In genomic region chr7:136047364-136047945, GRCm38 (mm10) we compare ENCODE assay signal across 8 mouse cellular contexts.
DNase-seq lines count a peak whose midpoint lies in the region; ATAC-seq and TF ChIP-seq lines count a peak whose summit lies in the region.
"Had no signal": no experiment of that assay in that cellular context is flagged by ENCODE, and none has a peak within 500 bp of the region (broad histone marks: within the 10 kb centered on the region; RNA-seq: fewer than 3 reads in every experiment).

No protein-coding gene starts in this region.

- no peaks in the 10 kb centered on the region for H3K27me3 ChIP-seq in forebrain, embryonic 15.5 days
- peaks cover 23% of the 10 kb centered on the region for H3K27me3 ChIP-seq in limb, embryonic 13.5 days
- H3K27me3 ChIP-seq: megakaryocyte, embryonic 14.5 days had no signal

- no peak for DNase-seq in left cerebral cortex, adult 2 months (ENCODE audit: extremely low spot score in 1 of 2, low spot score in 2 of 2)
- no peak for DNase-seq in left cerebral cortex, adult 9 months (ENCODE audit: low spot score in 2 of 2)
- peak; percentile 88 for DNase-seq in retina, postnatal 1 day
- DNase-seq in adrenal gland, postnatal 14 days: no peak

- 9% methylated on average over 7 of the region's 7 CpGs for WGBS in forebrain, embryonic 15.5 days
- WGBS in limb, embryonic 13.5 days: 51% methylated on average over 7 of the region's 7 CpGs

- H3K4me3 ChIP-seq in left cerebral cortex, adult 2 months: no peak overlapping the region
- H3K4me3 ChIP-seq in forebrain, embryonic 15.5 days: no peak overlapping the region
- no peak overlapping the region for H3K4me3 ChIP-seq in limb, embryonic 13.5 days
- H3K4me3 ChIP-seq: megakaryocyte, embryonic 14.5 days had no signal

- ATAC-seq in forebrain, embryonic 15.5 days (replicated peaks): peak; percentile 44; the same call in 1 of the 2 replicates
- no peak for ATAC-seq in limb, embryonic 13.5 days (ENCODE audit: low FRiP score, low read depth)
- ATAC-seq in megakaryocyte progenitor cell, adult 5-6 weeks (replicated peaks; ENCODE audit: poor library complexity): no peak

- intact Hi-C loops in left cerebral cortex, adult 2 months (cut with DNase I): no loop called here

- H3K27ac ChIP-seq in left cerebral cortex, adult 2 months: peak overlapping the region; percentile 69
- H3K27ac ChIP-seq in forebrain, embryonic 15.5 days (replicated peaks): peak overlapping the region; percentile 57
- peak overlapping the region; percentile 84 for H3K27ac ChIP-seq in limb, embryonic 13.5 days

- no peak for TF ChIP-seq CTCF in left cerebral cortex, adult 2 months (IDR thresholded peaks at IDR 0.05)

- H3K9me3 ChIP-seq in forebrain, embryonic 15.5 days: no peaks in the 10 kb centered on the region
- H3K9me3 ChIP-seq in limb, embryonic 13.5 days: no peaks in the 10 kb centered on the region
- H3K9me3 ChIP-seq: megakaryocyte, embryonic 14.5 days had no signal

- no peak overlapping the region for H3K4me2 ChIP-seq in forebrain, embryonic 15.5 days (replicated peaks)
- no peak overlapping the region; the same call in 1 of the 2 replicates for H3K4me2 ChIP-seq in limb, embryonic 13.5 days (replicated peaks)

- H3K4me1 ChIP-seq in forebrain, embryonic 15.5 days: peaks cover 29% of the 10 kb centered on the region
- peaks cover 63% of the 10 kb centered on the region for H3K4me1 ChIP-seq in limb, embryonic 13.5 days
- H3K4me1 ChIP-seq: megakaryocyte, embryonic 14.5 days had no signal

- H3K9ac ChIP-seq in forebrain, embryonic 15.5 days (replicated peaks): no peak overlapping the region
- no peak overlapping the region for H3K9ac ChIP-seq in limb, embryonic 13.5 days

- H3K36me3 ChIP-seq in forebrain, embryonic 15.5 days: no peaks in the 10 kb centered on the region
- H3K36me3 ChIP-seq in limb, embryonic 13.5 days: no peaks in the 10 kb centered on the region
